Mouse (Mus musculus) hindbrain, embryonic 12.5 days (tissue): ENCODE measurements around the gene Hsf2. TPM values are rescaled to one million over a fixed set of nuclear protein-coding genes. Genes with fewer than 3 reads are reported as not detected.
"Not testable (repeated sequence)": the region's sequence is repeated elsewhere in the genome, so short reads cannot be mapped to it uniquely, and the experiment has no call there.

Experiments
- ATAC-seq: fragments of 200-750 bp; cut with Nextera tagmentation; 2 replicates; pipeline ENCODE4 v1.8.0; 2017; ENCODE audit warnings: moderate TSS enrichment; ENCODE audit not compliant: low FRiP score
- H3K27ac ChIP-seq: fragments of 300-500 bp; sonication (generic); 2 replicates; pipeline ENCODE4 v1.5.1; 2016; ENCODE audit warnings: mild to moderate bottlenecking
- H3K27me3 ChIP-seq: fragments of 300-500 bp; sonication (generic); 2 replicates; pipeline ENCODE4 v1.6.1; 2016; ENCODE audit warnings: mild to moderate bottlenecking
- H3K36me3 ChIP-seq: fragments of 300-500 bp; sonication (generic); 2 replicates; pipeline ENCODE4 v1.6.1; 2016; ENCODE audit warnings: mild to moderate bottlenecking
- H3K4me1 ChIP-seq: fragments of 300-500 bp; sonication (generic); 2 replicates; pipeline ENCODE4 v1.6.1; 2016
- H3K4me2 ChIP-seq: fragments of 300-500 bp; sonication (generic); replicated peaks from 2 replicates; pipeline ENCODE4 v1.6.1; 2016; ENCODE audit warnings: mild to moderate bottlenecking
- H3K4me3 ChIP-seq: fragments of 300-500 bp; sonication (generic); 2 replicates; pipeline ENCODE4 v1.5.1; 2016; ENCODE audit warnings: mild to moderate bottlenecking
- H3K9ac ChIP-seq: fragments of 300-500 bp; sonication (generic); 2 replicates; pipeline ENCODE4 v1.6.1; 2016; ENCODE audit warnings: mild to moderate bottlenecking, moderate library complexity
- H3K9me3 ChIP-seq: fragments of 300-500 bp; sonication (generic); replicated peaks from 2 replicates; pipeline ENCODE4 v1.6.1; 2016; ENCODE audit warnings: mild to moderate bottlenecking
- whole genome bisulfite sequencing: fragments of 180-500 bp; shearing (Covaris S2); methylation state at CpG from one replicate; pipeline ENCODE4 v1.1.7; 2016; 5-methylcytosine and 5-hydroxymethylcytosine counted together
- polyA plus RNA-seq: library from polyadenylated mRNA; unstranded; fragments of >200 nt; fragmentation: Nextera tagmentation; extraction: Ambion mirVana; gene quantifications from 2 replicates; pipeline ENCODE4 v1.2.1, GENCODE M21; 2016

The Hsf2 gene
- polyA plus RNA-seq, 1 experiment from 2014 or later: 69.7 TPM

GRCm38 (mm10) chr10:57543890-57544289, 57.7 kb downstream of the Hsf2 start:
- H3K36me3 ChIP-seq, H3K4me1 ChIP-seq, H3K9ac ChIP-seq, H3K27ac ChIP-seq, H3K9me3 ChIP-seq, ATAC-seq, H3K27me3 ChIP-seq, H3K4me3 ChIP-seq, H3K4me2 ChIP-seq: not testable (repeated sequence)
- 85% methylated on average over 9 of the region's 9 CpGs for WGBS

- Histone ChIP-seq H3K36me3 (no peaks in the 10 kb centered on the region), H3K9me3 (no peaks in the 10 kb centered on the region), H3K4me3 (no peak overlapping the region), H3K27ac (no peak overlapping the region), H3K9ac (no peak overlapping the region), H3K4me2 (no peak overlapping the region), H3K27me3 (no peaks in the 10 kb centered on the region), H3K4me1 (no peaks in the 10 kb centered on the region)
- WGBS: 85% methylated on average over 4 of the region's 4 CpGs
- ATAC-seq: no peak
Measured at GRCm38 (mm10) chr10:57549631-57550030, 63.4 kb downstream of the Hsf2 start.

DNA sequence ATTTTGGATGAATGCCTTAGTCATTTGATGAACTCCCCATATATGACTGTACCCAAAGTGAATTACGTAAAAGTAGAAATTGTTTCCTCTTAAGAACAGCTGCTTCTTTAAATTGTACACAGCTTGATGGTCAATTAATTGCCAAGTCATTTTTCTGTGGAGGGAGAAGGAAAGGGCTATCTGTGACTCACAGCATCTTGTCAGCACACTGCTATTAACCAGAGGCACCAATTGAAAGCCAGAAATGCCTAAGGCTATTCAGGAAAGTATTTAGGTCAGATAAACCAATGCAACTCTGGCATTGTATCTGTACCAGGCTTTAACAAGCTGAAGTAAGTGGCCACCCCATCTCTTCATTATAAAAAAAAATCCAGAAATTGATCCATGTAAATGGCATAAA, 67.5 kb downstream of the Hsf2 start:
- Histone ChIP-seq H3K4me3 (no peak overlapping the region), H3K27ac (no peak overlapping the region), H3K4me1 (no peaks in the 10 kb centered on the region), H3K9me3 (no peaks in the 10 kb centered on the region), H3K9ac (no peak overlapping the region), H3K36me3 (no peaks in the 10 kb centered on the region), H3K4me2 (no peak overlapping the region), H3K27me3 (no peaks in the 10 kb centered on the region)
- 88% methylated on average over 1 of the region's 1 CpGs for WGBS
- no peak for ATAC-seq

- no peak overlapping the region for H3K4me3 ChIP-seq
- no peaks in the 10 kb centered on the region for H3K36me3 ChIP-seq
- H3K9me3 ChIP-seq: no peaks in the 10 kb centered on the region
- WGBS: 86% methylated on average over 5 of the region's 5 CpGs
- no peak for ATAC-seq
- no peaks in the 10 kb centered on the region for H3K4me1 ChIP-seq
- no peak overlapping the region for H3K9ac ChIP-seq
- no peak overlapping the region for H3K4me2 ChIP-seq
- no peaks in the 10 kb centered on the region for H3K27me3 ChIP-seq
- no peak overlapping the region for H3K27ac ChIP-seq
Measured at GRCm38 (mm10) chr10:57557597-57557996, 71.4 kb downstream of the Hsf2 start.

Other genes starting within 250 kb of the Hsf2 start
- gene Serinc1, start 46.1 kb downstream of the Hsf2 start, polyA plus RNA-seq: 261 and 289 TPM in 2 replicates
- 1.7 and 3.6 TPM in 2 replicates for gene Pkib, start 145.6 kb downstream of the Hsf2 start, polyA plus RNA-seq